Mouse (Mus musculus): ENCODE measurements around the gene Ccdc84. TPM values are rescaled to one million over a fixed set of nuclear protein-coding genes. Genes with fewer than 3 reads are reported as not detected.
A peak's percentile ranks its signal among the peaks of the same experiment; 100 is the strongest.
"Not testable (repeated sequence)": the region's sequence is repeated elsewhere in the genome, so short reads cannot be mapped to it uniquely, and the experiment has no call there.

Gene Ccdc84
- polyA plus RNA-seq, 1 experiment, result 47.1 TPM

GRCm38 (mm10) chr9:44408693-44409092 is 9.7 kb downstream of the Ccdc84 start:
- DNase-seq (ENCODE audit: low spot score), result not testable (repeated sequence)

DNA sequence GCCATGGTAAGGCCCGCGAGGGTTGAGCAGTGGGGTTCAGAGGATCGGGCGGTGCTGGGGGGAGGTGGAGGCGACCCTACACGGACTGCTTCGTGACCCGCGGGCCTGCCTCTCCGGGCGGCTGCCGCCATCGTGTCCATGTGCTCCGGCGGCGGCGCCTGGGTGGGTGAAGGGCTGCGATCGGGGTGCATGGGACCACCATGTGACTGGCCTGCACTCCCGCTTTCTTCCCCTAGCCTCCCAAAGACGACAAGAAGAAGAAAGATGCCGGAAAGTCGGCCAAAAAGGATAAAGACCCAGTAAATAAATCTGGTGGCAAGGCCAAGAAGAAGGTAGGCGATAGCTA is 10.6 kb downstream of the Ccdc84 start:
- no peak for DNase-seq (ENCODE audit: low spot score)

GRCm38 (mm10) chr9:44406906-44407751 is 11.2 kb downstream of the Ccdc84 start, which contains the start of the genes Rps25 and Trappc4:
Gene Rps25, plus strand, starts transcription at chr9:44407139.
Gene Trappc4, minus strand, starts transcription at chr9:44407600.
- DNase-seq (ENCODE audit: low spot score), result peak; percentile 85

- DNase-seq (ENCODE audit: low spot score), result no peak
These were observed 13.4 kb downstream of the Ccdc84 start for GRCm38 (mm10) chr9:44405011-44405410.

DNA sequence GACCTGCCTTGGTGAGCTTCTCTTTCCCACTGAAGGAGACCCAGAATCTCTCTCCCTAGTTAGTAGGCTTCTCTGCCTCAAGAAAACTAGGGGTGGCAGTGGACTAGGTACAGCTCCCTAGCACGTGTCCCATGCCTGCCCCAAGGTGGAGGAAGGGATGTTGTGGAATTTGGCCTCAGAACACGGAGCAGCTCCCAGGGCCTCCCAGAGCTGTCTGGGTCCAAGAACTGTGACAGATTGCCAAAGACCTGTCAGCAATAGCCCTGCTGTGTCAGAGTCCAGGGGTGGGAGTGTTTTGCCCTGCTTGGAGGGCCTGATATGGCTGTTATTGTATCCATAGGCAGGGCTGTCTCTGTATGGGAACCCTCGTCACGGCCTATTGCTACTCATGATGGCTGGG is 17.3 kb downstream of the Ccdc84 start:
- DNase-seq (ENCODE audit: low spot score), result no peak

GRCm38 (mm10) chr9:44399795-44400114 is 18.6 kb downstream of the Ccdc84 start:
- no peak for DNase-seq (ENCODE audit: low spot score)

- no peak for DNase-seq (ENCODE audit: low spot score)
These were observed 19.1 kb downstream of the Ccdc84 start for GRCm38 (mm10) chr9:44399114-44399794.

DNA sequence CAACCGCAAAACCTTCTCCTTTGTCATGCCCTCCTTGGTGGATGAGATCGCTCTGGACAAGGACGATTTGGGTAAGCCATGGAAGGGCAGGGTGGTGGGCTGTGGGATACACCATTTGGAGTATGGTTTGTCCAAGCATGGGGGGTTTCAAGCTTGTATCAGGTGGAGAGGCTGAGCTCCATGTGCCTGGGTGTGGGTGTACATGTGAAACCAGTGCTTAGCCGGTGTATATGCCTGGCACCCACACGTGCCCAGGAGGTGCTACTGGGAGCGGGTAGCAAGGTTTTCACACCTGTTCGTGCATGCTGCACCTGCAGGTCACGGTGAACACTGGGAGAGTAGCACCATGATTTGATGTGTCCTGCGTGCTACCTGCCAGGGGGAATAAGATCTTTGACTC is 19.8 kb downstream of the Ccdc84 start:
- DNase-seq (ENCODE audit: low spot score), result no peak

- DNase-seq (ENCODE audit: low spot score), result no peak
These were observed 20.3 kb downstream of the Ccdc84 start for GRCm38 (mm10) chr9:44398087-44398486.

DNA sequence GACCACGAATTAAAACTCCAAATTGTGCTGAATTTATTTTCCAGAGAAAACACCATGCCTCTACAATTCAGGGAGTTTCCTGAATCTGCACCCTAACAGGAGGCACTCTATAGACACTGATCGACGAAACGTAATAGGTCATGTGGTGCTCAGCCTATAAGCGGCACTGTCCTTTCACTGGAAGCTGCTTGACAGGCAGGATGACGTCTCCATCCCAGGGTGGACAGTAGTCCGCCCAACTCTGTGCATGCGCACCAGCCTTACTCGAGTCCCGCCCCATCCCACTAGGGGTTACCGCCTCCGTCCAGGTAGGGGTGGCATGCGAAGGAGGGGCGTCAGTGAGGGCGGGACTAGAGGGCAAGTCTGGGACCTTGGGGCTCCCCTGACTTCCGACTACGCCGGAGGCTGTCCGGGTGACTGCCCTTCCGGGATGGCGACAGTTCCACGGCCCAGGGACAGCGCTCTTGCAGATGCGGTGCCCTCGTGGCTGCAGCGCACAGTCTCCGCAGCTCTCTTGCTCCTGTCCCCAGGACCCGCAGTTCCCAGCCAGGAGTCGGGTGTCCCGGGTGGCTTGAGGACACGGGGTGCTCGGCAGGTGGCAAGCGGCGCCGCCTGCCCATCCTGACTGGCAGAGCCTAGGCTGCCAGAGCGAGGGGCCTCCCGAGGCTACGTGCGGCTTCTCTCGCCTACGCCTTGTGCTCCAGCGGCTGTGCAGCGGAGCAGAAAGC is 21.5 kb downstream of the Ccdc84 start, which contains the start of gene Slc37a4:
Gene Slc37a4 (plus strand): TSS at position 169 of the 728 bp plus-strand sequence.
- peak; percentile 81 for DNase-seq (ENCODE audit: low spot score)

DNA sequence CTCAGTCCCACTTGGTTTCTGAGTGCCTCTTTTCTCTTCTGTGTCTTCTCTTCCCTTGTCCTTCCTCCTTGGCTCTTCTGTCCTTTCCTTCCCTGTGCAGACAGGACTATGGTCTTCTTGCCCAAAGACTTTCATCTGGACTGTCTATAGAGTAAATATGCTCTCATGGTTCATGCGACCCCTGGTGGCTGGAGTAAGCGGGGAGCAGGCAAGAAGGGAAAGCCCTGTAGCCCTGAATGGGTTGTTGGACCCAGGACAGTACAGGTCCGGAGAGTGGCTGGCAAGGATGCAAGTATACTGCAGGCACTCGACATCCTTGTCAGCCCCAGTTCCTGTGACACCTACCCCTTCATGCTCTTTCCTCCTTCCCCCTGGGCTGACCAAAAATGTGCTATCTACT is 26.9 kb downstream of the Ccdc84 start:
- DNase-seq (ENCODE audit: low spot score), result no peak

GRCm38 (mm10) chr9:44389273-44389672 is 29.1 kb downstream of the Ccdc84 start:
- DNase-seq (ENCODE audit: low spot score), result no peak

GRCm38 (mm10) chr9:44387221-44387620 is 31.1 kb downstream of the Ccdc84 start:
- DNase-seq (ENCODE audit: low spot score), result no peak

DNA sequence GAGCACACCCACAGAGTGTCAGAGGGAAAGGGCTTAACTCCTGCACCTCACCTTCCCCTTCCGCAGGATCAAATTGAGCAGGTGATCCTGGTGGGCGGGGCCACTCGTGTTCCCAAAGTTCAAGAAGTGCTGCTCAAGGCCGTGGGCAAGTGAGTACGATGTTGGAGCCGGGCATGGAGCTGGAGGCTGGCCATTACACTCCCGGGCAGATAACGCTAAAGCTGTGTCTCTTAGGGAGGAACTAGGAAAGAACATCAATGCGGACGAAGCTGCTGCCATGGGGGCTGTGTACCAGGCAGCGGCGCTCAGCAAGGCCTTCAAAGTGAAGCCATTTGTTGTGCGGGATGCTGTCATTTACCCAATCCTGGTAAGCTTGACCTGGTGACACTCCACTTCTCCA is 33.8 kb downstream of the Ccdc84 start:
- no peak for DNase-seq (ENCODE audit: low spot score)

- DNase-seq (ENCODE audit: low spot score), result no peak
These were observed 38.5 kb downstream of the Ccdc84 start for GRCm38 (mm10) chr9:44379862-44380261.

GRCm38 (mm10) chr9:44379054-44379834 is 39.1 kb downstream of the Ccdc84 start, which contains the start of gene Hyou1:
Gene Hyou1, plus strand, starts transcription at chr9:44379490.
- DNase-seq (ENCODE audit: low spot score), result peak; percentile 98

GRCm38 (mm10) chr9:44378153-44378730 is 40.1 kb downstream of the Ccdc84 start:
- no peak for DNase-seq (ENCODE audit: low spot score)

- DNase-seq (ENCODE audit: low spot score), result not testable (repeated sequence)
These were observed 41.0 kb downstream of the Ccdc84 start for GRCm38 (mm10) chr9:44377335-44377734.

- DNase-seq (ENCODE audit: low spot score), result no peak
These were observed 42.2 kb downstream of the Ccdc84 start for GRCm38 (mm10) chr9:44376141-44376540.

DNA sequence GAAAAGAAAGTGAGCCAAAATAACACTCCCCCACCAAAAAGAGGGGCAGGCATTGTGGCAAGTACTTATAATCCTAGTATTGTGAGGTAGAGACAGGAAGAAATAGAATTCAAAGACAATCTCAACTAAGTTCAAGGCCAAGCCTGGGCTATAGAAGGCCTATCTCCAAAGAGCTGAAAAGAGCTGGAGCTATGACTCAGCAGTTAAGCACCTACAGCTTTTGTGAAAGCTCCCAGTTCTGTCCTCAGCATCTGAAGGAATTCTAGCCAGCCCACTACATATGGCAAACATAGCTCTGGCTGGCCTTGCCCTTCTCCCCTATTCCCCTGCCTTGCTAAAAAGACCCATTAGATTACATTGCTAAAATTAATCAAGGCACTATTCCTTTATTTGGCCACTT is 45.0 kb downstream of the Ccdc84 start:
- DNase-seq (ENCODE audit: low spot score), result no peak

- DNase-seq (ENCODE audit: low spot score), result no peak
These were observed 53.9 kb downstream of the Ccdc84 start for GRCm38 (mm10) chr9:44364480-44364879.

All from urinary bladder, adult 2 months (tissue).